Mouse (Mus musculus): Measurements from ENCODE around the gene Xrcc4. TPM values are rescaled to one million over a fixed set of nuclear protein-coding genes. Genes with fewer than 3 reads are reported as not detected.

The Xrcc4 gene
- total RNA-seq (2023), result 5.9 and 18.5 TPM in 2 replicates

DNA sequence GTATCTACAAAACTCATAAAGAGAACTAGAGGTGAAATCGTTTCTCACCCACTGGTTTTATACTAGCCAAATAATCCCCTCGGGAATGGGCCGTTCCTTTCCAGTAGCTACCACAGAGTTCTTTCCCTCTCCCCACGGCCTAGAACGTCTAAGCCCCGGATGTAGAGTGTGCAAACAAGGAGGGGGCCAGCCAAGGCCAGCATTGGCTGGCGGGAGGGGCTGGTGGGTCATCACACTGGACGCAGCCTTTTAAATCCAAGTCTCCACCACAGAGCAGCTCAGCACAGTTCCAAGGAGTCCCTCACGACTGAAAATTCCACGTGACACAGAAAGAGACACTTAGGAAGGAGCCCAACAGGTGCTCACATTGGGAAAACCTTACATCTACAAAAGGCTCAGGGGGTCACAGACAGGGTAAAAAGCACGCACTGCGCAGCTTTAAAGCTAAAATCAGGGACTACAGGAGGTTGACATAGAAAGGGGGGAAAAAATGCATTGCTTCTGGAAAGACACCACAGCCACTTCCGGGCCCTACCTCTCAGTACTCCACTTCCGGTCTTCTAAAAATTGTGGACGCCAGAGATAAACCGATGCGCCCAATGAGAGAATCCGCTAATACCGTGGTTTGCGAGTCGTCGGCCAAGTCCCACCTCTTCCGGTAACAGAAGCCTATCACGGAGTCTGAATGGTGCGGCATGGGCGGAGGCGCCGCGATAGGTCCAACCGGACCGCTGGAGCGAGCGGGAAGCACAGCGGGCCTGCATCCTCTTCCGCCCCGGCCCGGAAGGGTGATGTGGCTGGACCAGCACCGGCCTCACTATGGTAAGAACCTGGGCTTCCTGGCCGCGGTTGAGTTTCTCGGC is at the start of gene Xrcc4, which contains the start of gene Tmem167:
Xrcc4 (minus strand) TSS at position 647 of the 863 bp plus-strand sequence.
Tmem167 (plus strand) TSS at position 162 of the 863 bp plus-strand sequence.

DNA sequence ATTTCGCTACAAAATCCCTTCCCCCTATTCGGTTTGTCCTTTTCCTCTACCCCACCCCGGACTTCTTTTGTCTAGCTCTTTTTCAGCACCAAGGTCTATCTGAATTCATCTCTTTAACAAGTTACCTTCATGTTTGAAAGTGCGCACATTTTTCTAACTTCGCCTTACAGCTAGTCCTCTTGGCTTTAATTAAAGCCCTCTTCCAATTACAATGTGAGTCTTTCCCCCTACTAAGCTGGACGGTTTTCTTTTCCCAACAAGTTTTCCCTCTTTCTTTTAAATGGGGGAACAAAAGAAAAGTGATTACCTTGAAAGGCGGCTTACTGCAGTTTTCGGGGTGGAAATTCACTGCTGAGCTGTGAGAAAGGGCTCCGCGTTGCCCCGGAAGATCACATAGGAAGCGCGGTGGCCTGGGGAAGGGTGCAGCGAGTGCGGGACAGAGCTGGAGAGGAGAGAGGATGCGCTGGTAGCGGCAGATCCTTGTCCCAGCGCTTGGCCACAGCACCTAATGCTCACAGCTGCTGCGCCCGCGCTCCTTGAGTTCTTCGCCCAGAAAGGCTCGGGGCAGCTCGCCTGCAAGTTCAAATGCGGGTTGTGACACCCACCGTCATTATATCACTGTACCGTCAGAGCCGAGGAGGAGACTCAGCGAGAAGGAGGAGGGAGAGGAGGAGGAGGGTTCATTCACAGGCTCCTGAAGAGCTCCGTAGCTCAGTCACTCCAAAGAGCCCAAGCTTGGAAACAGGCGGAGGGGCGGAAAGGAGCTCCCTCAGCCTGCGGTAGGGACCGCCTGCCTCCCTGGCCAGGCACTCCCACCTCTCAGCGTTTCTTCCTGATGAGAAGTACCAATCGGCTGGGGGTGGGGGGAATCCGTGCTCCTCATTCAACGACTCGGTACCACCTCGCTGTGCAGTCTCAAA is 347.4 kb downstream of the Xrcc4 start, which contains the start of gene Vcan:
Vcan (minus strand) TSS at position 744 of the 920 bp plus-strand sequence.

Other genes with a start within 250 kb of the Xrcc4 start
- gene Tmem167, start 485 bp downstream of the Xrcc4 start, total RNA-seq (2023), result 13.0 and 17.7 TPM in 2 replicates